Mouse (Mus musculus) kidney, adult 18-20 months (tissue): ENCODE measurements at regions not wholly inside any gene's neighbourhood (a gene's known extent, or its start where the extent isn't known, plus 50 kb on each side); places are given as distances from the start of the nearest gene placed in this dataset.
A peak's percentile ranks its signal among the peaks of the same experiment; 100 is the strongest.

Experiments used
- DNase-seq: peaks from one replicate; pipeline ENCODE4 v3.0.0; 2021

- DNase-seq: no peak
These were observed 318.1 kb downstream of the Grb14 start for GRCm38 (mm10) chr2:64706646-64707177.

- no peak for DNase-seq
These were observed 328.8 kb downstream of the Grb14 start for GRCm38 (mm10) chr2:64695974-64696373.

DNA sequence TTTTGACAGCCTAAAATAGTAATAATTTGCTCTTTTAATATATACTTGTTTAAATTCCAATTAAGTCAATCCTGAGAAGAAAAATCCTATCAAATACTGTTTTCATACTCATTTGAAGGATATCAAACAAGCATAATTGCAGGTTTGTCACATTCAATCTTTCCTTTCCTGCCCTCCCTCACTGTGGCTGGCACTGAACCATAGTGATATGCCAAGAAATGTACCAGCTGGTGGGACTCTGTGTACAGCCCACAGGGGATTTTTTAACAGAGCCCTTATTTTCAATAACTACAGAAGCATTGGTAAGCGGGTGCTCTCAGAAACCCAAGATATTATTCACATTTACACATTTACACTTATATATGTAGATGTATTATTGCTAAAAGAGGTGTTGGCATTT is 333.3 kb downstream of the Grb14 start:
- no peak for DNase-seq

- no peak for DNase-seq
These were observed 333.8 kb downstream of the Grb14 start for GRCm38 (mm10) chr2:64690996-64691395.

DNA sequence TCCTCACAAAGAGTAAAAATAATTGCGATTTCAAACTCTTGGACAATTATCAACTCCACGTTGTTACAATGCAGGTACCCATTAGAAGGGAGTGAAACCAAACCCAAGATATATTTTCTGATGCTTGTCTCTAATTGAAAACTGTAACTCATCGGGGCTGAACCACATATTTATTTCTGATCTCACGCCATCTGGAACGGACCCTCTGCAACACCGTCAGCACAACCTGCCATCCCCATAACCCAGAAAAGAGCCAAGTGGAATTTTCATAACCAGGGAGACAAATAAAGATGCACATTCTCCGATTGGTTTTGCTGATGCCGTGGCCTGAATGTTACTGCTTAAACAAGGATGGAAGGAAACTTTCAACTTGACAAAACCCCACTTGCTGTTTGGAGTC is 338.0 kb downstream of the Grb14 start:
- no peak for DNase-seq

GRCm38 (mm10) chr2:64649614-64650013 is 375.2 kb downstream of the Grb14 start:
- DNase-seq: no peak

DNA sequence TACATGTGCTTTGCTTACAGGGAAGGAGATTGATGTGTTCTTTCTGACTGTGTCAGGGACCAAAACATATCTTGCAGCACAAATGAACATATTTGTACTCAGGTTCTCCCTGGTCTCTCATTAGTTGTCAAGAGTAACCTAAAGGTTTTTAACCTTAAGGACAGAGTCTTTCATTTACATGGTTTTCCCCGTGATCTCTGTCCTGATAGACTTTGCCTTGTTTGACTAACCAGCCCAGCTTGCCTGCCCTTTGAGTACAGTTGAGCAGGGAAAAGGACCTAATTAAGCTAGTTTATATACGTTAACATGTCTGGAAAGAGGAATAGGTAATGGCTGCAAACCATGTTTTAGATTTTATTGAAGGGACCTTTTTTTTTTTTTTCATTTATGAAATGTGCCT is 407.9 kb downstream of the Grb14 start:
- DNase-seq: no peak

GRCm38 (mm10) chr2:64606864-64607263 is 417.9 kb downstream of the Grb14 start:
- no peak for DNase-seq

DNA sequence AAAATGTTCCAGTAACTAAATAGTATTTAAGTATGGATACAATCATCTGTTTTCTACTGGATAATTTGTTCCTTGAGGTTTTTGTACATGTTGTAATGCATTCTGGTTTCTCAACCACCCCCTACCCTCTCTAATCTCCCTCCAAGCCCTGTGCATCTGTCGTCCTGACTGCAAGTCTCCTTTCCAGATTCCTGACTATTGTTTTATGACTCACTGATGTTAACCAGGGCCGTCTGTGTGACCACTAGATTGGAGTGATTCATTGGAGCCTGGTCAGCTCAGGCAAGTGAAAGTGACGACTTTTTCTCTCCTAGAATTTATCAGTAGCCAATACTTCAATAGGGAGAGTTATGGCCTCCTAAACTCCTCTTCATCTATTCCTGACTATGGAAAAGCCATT is 442.5 kb downstream of the Grb14 start:
- no peak for DNase-seq

DNA sequence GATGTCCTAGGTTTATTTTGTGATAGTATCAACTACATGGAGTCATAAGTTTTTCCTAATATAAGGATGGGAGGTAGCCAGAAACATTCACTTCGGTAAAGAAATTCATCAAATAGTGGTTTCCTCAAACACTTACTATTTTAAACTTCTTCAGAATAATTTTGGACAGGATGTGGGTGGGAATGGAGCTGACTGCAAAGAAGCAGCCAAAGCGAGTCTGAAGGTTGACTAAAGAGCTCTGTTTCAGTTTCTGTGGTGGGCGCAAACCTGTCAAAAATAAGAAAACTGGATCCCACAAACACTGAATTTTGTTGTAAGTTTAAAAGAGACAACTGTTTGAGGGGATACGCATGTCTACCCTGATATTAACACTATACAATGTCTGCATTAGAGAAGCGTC is 438.2 kb upstream of the Fign start:
- no peak for DNase-seq

DNA sequence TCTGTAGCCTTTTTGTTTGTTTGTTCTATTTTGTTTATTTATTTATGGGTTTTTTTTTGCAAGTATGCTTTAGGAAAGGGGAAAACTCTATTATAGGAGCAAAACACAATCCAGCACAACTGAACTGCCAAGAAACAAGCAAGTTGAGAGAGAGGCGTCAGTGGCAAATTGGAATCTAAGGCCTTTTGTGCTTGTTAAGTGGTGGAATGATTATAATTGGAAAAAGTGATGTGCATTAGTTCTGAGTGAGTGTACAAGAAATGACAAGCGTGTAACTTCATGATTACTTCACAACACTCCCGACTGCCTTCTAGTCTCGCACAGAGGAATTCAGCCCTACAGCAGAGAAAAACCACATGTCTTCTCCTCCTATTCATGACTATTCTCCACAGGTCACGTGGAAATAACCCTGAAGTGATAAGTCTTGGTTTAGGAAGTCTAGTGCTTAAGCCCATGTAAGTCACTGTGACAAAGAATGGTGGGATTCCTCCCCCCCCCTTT is 437.6 kb upstream of the Fign start:
- no peak for DNase-seq

DNA sequence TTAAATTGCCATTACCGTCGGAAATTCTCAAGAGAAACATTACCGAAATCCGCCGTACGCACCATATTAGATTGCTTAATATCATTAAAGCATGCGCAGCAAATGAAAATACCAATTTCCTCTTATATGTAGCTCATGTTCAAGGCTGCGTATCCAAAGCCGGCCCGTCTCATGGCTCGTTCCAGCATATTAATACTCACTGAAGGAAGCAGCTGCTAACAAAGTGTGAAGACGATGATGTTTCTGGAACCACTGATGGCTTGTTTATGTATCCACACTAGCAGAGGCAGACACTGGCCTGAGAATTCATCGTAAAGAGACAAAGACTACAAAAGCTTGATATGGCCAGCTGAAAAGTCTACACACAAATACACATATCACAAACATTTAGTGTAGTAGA is 437.0 kb upstream of the Fign start:
- DNase-seq: no peak

DNA sequence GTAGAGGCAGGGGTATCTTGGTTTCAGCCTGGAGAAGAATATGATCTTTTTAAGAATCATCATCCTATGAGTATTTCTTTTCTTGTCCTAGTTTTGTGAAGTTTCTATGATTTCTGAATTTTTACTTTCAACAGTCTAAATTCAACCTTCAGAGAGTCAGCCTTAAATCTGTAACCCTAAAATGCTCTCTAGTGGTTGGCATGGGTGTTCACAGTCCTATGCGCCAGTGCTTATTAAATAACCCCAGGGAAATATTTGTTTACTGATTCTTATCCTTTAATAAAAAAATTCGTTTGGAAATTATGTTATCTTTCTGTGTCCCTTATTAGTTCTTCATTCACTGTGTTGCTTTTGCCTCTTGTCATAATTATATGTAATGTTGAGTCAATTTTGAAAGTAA is 436.5 kb upstream of the Fign start:
- no peak for DNase-seq

DNA sequence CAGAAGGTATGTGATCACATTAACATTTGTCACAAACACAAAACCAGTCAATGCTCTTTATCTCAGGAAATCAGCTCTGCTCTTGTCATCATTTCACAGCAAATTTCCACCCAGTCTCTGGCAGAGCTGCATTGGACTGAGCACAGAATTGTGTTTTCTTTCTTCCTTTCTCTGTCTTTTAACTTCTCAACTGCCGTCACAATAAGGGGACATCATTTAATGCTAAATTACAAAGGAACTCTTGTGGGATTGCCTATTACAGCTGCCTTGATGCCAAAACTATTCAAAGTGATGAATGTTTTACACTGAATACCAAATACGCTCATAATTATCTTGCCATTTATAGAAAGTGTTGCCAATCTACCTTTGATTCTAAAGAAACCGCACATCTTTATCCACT is 424.9 kb upstream of the Fign start:
- no peak for DNase-seq

DNA sequence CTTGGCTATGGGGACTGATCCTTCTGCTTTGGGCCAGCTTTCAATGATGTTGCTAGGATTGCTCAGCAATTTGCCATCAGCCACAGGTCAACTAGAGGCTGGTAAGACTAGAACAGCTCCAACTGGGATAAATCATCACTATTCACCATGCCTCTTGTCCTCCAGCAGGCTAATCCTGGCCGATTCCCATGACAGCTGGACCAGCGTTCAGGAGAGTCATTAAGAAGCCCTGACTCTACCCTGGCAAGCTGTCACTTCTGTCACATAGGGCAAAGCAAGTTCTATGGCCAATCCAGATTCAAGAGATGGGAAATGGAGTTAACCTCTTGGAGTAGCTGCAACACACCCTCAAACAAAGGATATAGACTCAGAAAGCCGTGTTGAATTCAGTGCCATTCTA is 424.4 kb upstream of the Fign start:
- DNase-seq: no peak

- DNase-seq: no peak
These were observed 397.9 kb upstream of the Fign start for GRCm38 (mm10) chr2:64495725-64496124.

- DNase-seq: no peak
These were observed 368.7 kb upstream of the Fign start for GRCm38 (mm10) chr2:64466412-64466970.

DNA sequence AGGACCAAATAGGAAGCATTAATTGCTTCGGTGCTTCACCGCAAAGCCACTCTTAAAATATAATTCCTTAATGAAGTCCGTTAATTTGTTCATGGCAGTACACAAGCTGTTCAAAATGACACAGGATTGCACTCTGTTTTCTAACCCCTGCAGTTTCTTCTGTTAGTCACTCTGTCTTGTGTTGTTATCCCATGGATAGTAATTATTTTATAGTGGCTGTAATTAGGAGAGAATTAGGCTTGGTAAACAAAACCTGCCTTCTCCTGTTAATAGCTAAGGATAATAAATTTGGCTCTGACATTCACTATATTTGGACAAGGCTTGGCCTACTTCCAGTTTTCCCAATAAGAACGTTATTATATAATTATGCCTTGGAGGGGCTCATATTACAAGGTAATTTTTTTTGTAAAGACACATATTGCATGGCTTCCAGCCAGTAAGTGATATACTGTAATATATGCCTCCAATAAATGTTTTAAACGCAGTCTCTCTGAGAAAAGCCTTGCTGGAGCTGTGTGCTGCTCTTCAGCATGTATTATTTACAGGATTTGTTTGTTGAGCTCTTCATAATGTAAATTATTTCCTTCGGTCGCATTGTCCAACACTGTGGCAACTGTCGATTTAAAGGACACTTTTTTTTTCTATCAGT is 364.8 kb upstream of the Fign start:
- no peak for DNase-seq

DNA sequence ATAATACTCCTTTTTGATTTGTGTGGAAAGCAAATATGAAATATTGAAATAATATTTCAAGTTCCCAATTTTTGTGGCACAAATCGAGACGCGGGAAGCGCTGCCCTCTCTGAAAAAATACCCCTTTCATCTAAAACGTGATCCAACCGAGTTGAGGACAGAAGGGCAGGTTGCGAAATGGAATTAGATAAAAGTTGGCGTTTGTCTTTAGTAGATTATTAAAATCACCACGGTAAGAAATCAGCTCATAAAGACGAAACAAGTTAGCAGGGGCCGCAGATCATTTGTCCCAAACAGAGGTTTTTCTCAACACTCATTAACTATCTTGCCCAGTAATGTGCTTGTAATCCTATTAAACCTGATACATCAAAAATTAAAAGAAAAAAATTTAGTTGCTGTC is 364.2 kb upstream of the Fign start:
- DNase-seq: no peak

GRCm38 (mm10) chr2:64461636-64462035 is 363.8 kb upstream of the Fign start:
- DNase-seq: peak; percentile 18

DNA sequence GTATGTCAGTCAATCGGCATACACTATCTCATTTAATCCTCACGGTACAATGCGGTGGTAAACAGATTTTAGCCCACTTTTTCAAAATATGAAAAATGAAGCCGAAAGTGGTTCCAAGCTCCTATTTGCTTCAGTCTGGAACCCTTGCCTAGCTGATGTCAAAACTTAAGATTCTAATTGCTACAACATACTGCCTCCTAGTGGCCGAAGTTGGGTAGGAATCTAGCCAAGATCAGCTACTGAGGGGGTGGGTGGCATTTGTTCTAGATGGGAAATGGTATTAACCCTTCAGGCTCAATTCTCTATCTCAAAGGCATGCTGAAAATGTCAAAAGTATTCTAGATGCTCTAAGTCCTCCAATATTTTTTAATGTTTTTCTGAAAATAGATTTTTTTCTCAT is 360.3 kb upstream of the Fign start:
- peak; percentile 44 for DNase-seq

DNA sequence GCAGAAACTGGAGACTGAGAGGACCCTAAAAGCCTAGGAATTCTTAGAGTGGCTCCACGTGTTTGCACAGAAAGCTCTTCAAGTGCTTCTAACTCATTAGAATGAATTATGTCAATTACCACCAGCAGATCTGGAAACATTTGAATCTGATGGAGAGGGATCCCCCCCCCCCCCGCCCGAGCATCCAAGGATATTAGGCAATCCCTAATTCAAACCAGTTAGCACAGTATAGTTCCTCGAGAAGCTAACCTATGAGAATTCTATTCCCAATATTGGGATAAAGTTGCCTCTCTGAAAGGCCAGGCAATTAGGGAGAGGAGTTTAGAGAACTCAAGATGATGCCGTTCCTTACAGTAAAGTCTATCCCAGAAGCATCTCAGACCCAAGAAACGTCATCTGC is 354.9 kb upstream of the Fign start:
- DNase-seq: no peak

DNA sequence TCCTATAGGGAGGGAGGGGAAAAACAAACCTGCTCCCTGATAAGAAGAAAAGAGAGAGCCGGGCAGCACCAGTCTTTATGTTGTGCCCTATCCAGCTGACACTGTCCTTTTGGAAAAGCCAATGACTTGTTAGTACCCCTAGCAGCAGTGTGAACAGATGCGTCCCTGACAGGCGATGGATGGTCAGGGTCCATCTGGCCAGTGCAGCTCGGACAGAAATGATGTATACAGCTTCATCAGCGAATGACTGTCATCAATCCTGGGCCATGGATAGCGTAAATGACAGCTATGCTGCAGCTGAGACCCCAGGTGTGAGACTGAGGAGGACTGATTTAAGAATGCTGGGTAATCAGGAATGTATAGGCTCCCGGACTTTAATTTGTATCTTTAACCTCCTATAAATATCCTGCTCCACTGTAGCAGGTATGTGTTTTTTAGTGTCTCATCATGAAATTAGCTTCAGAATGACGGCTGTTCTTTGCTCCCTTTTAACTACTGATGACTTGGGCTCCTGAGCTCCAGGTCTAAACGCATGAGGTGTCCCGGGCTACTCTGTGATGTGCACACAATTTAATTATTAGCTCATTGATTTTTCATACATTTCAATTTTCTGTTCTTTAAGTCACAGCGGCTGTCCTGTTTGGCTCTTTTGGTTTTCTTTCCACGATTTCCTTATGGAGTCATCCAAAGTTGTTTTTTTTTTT is 353.9 kb upstream of the Fign start:
- no peak for DNase-seq

DNA sequence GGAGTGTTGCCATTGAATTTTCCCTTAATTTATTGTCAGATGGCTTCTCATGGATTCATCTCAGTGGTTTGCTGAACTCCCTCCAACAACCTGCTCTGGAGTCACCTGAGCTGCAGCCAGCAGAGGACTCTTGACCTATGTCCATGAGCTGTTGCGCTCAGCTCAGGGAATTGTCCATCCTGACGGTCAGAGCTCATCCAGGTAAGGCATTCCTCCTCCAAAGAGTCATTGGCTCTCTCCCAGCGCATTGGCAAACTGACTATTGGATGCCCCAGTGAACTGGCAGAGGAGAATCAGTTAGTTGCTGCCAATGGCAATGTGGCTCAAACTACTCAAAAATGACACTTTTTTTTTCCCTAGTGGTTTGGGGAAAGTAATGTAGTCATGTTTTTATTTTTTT is 345.3 kb upstream of the Fign start:
- peak; percentile 65 for DNase-seq
